Mouse (Mus musculus): ENCODE results near the gene Urad.
A peak's percentile ranks its signal among the peaks of the same experiment; 100 is the strongest.

Urad gene

DNA sequence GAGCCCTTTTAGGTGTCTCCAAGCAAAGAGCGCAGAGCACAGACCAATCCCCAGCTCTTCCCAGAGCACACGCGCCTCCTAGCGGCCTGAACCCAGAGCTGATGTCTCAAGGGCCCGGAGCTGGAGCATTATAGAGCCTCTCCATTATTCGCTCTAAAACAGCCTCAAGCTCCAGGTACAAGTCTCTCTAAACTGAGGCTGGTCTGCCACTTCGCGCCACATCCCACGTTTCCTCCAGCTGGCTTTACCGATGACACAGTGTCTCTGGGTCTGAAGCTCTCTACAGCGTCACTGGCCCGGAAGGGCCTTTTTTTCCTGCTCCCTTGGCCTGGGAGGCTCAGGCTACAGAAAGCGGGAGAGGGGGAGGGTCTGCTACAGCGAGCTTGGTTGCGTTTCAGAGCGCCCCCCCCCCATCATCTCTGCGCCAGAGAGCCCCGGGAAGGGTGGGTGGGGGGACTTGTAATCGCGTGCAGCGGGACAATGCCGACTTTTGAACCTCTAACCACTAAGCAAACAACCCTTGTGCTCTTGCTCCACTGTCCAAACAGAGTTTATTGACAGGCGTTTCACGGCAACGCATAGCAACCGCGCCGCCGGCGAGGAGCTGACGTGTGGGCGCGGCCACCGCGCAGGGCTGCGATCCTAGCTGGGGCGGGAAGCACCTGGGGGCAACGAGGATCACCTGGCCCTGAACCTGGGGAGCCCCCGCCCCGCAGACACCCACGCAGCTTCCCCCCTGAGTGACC is 22.8 kb downstream of the Urad start:
- peak; percentile 66 to 70 for DNase-seq

DNA sequence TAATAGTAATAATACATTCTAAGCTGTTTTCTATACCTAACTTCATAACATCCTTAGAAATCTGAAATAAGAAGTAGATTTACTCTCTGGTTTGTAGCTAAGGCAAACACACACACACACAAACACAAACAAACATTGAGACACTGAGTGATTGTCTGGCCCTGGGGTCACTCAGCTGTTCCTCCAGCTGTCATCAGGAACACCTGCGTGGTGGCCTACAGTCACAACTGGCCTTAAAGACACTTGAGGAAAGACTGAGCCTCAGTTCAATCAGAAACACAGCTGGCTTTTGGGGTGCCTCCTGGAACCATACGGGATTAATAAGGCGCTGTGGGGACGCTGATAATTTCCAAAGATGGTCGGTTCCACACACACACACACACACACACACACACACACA is 25.0 kb downstream of the Urad start:
- DNase-seq, result no peak

DNA sequence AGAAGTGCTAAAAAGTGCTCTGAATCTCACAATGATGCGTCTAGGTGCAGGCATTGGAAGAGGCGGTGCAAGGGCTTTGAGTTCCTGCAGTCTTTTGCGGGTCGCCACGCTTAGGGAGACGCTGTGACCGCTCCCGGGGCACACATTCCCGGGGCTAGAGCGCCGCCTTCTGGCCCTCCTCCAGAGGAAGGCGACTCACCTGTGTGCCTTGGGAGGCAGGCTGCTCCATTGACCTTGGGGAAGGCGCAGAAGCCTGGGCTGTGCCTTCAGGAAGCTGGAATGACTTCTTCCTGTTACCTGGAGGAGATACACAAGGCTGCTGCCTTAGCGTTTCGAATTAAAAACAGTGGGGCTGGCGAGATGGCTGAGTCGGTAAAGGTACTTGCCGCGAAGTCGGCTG is 28.1 kb downstream of the Urad start:
- peak; percentile 59 to 64 for DNase-seq

DNA sequence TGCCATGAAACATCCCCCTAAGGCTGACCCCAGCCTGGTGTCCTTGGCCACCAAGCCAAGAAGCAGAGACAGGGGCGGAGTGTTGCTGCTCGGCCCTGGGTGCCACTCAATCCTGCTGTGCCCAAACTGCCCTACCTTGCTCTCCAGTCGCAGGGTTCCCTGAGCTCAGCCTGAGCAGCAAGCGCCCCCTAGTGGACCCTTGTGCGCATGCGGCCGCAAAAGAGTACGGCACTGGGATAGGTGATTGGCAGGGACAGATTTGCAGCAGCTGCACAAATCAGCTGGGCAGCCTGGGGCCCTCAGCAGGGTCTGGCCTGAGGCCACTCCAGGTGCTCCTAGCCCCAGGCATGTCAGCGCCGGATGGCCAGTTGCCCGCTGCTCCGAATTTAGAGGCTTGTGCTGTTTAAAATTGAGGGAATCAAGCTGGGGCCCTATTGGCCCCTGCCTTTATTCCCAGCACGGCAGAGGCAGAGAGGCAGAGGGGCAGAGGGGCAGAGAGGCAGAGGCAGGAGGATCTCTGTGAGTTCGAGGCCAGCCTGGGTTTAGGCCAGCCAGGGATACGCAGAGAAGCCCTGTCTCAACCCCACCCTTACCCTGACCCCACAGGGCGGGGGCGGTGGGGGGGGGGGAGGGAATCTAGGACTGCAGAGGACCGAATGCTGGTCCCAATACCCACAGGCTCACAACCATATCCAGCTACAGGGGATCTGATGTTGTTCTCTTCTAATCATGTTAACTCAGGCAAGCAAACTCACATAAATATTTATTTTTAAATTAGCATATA is 28.9 kb downstream of the Urad start:
- peak; percentile 81 to 84 for DNase-seq

DNA sequence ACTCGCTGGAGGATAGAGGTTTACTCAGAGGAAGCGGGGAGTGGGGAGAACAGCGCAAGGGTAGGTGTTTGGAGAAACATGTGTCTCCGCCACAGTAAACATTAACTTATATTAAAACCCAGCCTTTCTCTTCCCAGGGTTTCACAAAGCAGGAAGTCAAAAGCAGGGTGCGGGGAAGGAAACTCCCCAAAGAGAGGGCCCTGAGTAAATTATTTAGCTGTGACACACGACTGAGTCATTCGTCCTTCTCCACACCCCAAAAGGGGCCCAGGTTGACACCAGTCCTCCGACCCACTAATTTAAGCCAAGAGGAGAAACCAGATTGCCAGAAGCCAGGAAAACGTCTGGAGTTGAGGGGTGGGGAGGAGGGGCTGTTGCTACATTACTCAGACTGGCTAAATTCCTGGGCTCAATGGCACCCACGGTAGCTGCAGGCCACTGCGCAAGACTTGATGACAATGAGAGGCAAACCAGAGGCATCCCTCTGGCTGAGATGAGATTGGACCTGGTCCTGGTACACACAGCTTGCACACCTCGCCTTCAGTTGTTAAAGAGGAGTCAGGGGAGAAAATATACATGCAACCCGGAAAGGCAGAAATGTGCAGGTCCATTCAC is 29.6 kb downstream of the Urad start:
- DNase-seq, result no peak

DNA sequence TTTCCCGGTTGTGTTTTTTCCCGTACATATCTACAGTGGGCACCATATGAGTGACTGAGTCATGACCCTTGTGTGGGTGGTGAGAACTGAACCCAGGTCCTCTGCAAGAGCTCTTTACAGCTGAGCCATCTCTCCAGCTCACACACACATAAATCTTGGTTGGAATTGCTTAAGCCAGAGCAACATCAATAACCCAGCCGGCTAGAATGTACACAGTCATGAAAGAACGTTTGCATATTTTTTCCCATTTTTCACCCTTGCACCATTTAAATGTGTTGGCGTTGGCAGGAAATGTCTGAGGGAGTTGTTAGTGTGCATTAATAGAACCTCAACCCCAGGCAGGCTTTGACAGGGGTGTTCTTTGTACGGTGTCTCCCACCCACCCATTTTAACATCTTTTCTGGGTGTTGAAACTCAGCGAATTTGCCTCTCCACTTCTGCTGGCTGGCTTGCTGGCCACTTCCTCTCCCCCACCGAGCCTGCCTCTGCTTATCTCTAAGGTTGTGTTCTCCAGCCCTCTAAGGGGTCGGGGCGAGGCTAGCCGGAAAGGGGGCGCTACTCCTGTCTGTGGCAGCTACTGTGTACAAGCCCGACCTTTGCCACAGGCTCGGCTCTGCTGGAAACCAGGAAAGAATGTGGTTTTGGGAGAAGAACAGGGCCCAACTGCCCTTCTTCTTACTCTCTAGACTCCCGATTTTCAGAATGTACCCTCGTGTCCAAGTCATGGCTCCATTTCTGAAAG is 30.3 kb downstream of the Urad start:
- DNase-seq, result no peak

DNA sequence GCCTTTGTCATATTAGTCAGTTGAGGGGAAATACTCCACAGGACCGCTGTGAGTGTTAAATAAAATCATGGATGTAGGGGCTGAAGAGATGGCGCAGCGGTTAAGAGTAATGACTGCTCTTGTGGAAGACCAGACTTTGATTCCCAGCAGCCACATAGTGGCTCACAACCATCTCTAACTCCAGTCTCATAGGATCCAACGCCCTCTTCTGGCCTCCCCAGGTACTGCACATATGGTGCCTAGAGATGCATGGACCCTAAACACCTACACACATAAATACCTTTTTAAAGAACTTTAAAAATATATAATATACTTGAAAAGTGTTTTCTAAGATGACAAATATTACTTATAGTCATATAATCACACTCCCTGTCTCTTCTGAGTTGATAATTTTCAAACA is 37.9 kb downstream of the Urad start:
- no peak for DNase-seq

DNA sequence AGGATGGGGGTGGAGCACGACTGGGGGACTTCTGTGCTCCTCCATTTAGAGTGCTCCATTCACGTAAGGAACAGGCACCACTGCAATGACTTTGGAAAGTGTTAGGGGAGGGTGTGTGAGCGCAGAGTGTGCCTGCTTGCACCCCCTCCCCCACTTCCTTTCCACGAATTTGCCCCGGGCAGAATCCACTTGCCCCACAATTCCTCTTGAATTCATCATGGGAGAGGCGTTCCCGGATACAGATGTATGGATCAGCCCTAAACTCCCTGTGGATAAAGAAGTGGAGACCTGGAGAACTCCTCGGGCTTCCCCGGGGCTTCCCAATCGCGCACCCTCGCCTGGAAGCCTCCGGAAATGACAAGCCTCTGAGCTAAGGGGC is 44.7 kb downstream of the Urad start:
- no peak for DNase-seq

DNA sequence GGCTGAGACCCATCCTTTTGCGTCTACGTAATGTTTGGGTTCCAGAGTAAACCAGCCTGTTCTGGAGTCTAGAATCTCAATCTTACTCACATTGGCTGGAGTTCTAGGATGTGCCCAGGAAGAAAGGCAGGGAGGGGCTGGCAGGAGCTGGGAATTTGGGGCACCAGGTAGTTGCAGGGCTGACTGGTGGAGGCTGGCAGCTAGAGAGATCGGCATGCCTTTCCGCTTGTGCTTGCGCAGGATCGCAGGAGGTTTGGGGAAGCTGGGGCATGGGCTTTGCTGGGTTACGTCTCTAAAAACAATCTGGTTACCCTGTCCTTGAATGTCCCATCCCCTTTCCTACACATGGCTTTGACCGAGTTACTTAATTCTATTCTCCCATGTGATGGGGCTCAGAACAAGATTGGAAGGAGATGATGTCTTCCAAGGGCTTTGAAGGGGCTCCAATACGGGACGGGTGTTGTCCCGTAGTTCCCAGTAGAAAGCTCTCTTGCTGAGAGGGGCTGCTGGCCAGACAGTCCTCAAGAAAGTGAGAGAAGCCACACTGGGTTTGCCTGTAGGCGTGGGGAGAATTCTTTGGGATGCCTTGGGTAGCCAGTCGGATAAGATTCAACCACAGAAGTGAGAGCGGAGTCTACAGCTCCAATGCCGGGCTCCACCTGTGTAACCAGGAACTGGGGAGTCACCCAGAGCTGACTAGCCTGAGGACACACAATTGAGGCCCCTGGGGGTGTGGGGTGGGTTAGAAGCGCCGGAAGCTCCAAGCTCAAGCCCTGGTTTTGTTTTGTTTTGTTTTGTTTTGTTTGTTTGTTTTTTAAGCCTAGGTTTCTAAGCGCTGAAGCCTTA is 45.3 kb downstream of the Urad start:
- no peak for DNase-seq

DNA sequence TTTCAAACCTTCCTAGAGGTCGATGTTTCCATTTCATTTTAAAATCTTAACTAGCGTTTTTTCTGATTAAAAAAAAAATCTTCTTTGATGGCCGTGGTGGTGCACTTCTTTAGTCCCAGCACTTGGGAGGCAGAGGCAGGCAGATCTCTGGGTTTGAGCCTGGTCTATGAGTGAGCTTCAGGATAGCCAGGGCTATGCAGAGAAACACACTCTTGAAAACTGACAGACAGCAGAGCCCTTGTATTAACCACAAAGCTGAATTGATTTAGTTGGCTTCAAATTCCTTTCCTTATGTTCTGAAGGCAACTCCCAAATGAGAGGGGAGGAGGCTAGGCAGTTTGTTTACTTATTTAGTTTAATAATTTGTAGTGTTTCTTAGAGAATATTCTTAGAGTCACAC is 46.5 kb downstream of the Urad start:
- no peak for DNase-seq

DNA sequence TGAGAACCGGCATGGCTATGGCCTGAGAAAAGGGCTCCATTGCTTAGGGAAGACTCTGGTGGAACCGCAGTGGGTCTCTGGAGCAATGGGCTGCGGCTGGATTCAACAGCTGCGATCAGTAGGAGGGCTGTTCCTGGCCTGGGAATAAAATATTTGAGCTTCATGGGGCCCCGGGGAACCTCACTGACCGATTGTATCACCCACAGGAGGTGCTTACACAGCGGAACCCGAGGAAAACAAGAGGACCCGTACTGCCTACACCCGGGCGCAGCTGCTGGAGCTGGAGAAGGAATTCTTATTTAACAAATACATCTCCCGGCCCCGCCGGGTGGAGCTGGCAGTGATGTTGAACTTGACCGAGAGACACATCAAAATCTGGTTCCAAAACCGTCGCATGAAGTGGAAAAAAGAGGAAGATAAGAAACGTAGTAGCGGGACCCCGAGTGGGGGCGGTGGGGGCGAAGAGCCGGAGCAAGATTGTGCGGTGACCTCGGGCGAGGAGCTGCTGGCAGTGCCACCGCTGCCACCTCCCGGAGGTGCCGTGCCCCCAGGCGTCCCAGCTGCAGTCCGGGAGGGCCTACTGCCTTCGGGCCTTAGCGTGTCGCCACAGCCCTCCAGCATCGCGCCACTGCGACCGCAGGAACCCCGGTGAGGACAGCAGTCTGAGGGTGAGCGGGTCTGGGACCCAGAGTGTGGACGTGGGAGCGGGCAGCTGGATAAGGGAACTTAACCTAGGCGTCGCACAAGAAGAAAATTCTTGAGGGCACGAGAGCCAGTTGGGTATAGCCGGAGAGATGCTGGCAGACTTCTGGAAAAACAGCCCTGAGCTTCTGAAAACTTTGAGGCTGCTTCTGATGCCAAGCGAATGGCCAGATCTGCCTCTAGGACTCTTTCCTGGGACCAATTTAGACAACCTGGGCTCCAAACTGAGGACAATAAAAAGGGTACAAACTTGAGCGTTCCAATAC is 47.8 kb downstream of the Urad start:
- DNase-seq, result peak; percentile 13 to 27

DNA sequence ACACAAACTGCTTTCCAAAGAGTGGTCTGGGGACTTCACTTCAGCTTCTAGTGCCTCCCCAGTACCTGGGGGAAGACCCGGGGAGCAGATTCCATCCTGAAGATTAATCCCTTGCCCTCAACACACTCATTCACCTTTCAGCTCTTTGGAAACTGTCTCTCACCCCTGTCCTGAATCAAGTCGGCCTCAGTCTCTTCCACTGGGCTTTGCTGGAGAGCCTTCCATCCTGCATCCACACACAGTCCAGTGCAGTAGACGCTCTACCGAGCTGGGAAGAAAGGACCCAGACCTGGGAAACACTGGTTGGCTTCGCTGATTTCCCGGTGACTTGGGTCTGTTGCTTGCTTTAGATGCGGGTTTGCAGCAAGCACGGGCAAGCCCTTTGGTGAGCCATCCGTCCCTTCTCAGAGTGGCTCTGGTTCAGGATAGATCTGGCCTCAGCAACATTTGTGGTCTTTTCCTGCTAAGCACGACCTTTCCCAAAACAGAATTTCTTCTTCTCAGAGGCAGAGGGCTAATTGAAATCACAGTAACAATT is 49.4 kb downstream of the Urad start:
- peak in 1 of 2 experiments; percentile 24 for DNase-seq

DNA sequence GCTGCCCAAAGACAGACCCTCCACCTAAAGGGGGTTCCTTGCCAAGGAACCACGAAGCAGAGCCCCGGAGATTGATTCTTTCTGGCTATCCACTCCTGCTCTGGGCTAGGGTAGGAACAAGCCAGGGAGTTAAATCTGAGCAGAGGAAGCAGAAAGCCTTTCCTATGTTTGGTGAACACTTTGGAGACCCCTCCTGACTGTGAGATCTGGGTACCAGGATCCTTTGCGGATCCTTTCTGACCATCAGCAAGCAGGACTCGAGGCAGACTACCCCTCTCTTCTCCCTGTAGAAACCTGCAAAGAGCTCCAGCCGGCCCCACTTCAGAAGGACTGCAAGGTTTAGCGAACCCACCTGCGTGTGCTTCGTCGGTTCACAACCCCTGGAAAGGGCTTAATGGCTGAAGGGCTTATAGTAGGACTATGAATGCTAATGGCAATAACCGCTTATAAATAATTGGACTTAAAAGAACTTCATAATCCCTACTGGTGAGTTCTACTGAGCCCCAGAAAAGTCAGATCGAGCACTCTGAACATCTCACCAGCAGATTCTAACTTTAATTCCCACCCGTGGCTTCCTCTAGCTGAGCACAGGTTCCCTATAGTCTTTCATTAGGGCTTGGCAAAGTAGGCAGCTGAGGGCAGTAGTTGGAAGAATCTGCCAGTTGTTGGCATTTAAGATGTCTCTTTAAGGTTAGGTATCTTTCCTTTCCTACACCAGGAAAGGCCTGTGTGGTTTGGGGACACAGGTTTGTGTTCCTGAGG is 50.0 kb downstream of the Urad start:
- no peak for DNase-seq

DNA sequence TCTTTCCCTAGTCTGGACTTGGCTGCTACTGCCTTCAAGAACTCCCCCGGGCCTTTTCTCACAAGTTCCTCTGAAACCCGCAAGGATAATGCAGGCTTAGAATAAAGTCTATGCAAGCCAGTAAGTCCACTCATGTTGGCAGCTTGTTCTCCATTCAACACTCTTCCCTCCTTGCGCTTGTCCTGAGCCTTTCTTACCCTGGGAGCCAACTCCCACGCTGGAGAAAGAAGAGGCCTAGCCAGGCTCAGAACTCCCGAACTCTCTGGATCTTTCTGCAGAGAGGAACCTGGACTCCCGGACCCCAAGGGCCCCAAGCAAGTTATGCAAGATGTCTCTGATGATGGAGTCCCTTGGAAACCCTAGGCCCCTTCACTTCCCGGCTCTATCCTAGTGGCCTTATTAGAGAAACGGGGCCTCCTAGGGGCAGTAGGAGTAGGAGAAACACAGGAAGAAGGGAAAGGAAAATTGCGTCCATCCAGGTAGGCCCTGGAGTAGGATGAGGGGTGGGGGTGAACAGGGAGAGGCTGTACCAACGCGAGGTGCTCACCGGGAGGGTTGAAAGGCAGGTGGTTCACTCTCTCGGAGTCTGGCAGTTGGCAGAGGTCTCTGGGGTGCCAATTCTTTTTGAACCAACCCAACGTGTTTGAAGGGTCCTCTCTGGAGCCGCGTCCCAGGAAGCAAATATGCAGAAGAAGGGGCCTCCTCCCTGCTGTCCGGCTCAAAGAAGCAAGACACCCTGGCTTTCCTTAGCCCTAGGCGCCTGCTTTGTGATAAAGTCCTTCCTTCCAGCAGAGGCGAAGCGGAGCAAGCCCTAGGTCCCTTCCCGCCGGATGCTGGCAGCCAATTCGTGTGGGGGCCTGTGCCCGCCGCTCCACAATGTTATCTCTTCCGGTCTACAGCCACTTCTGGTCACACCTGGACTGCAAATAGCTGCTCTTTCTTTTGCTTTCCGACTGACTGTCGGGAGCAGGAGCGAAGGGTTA is 51.3 kb downstream of the Urad start:
- no peak for DNase-seq

DNA sequence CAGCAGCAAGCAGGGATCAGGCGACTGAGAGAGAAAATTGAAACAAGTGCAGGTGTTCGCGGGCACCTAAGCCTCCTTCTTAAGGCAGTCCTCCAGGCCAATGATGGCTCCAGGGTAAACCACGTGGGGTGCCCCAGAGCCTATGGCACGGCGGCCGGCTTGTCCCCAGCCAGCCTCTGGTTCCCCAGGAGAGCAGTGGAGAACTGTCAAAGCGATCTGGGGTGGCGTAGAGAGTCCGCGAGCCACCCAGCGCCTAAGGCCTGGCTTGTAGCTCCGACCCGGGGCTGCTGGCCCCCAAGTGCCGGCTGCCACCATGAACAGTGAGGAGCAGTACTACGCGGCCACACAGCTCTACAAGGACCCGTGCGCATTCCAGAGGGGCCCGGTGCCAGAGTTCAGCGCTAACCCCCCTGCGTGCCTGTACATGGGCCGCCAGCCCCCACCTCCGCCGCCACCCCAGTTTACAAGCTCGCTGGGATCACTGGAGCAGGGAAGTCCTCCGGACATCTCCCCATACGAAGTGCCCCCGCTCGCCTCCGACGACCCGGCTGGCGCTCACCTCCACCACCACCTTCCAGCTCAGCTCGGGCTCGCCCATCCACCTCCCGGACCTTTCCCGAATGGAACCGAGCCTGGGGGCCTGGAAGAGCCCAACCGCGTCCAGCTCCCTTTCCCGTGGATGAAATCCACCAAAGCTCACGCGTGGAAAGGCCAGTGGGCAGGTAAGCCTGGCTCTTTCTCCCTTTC is 52.1 kb downstream of the Urad start, which contains the start of gene Pdx1:
Pdx1 (plus strand) TSS at position 34 of the 747 bp plus-strand sequence.
- DNase-seq, result peak; percentile 19 to 20

DNA sequence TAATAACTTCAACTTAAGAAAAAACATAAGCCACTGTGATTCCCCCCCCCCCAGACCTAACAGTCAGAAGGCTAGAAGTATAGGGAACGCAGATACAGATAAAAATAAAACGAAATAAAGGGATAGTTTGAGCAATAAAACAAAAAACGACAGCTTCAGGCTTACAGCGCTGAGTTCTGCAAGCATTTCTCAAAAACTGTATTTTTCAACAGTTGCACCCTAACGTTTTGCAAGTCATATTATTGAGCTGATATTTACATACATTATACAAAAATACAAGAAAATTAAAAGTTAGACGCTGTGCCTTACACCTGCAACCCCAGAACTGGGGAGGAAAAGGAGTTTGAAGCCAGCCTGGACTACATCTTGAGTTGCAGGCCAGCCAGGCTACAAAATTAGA is 52.9 kb downstream of the Urad start:
- no peak for DNase-seq

DNA sequence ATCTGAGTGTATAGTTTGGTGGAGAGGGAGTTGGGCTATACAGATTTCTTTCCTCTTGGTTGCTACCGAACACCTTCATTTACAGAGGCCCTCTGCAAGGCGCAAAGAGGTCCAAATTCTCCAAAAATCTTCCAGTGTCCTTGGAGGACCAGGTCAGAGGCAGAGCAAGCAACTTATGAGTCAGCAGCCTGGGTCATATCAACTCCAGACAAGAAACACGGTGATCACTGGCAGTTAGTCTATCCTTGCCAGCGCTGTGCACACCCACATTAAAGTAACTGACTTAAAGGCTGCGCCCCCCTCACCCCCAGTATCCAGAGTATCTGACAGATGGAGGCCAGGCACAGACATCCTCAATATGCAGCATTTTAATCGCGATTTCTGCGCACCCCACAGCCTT is 53.5 kb downstream of the Urad start:
- no peak for DNase-seq

DNA sequence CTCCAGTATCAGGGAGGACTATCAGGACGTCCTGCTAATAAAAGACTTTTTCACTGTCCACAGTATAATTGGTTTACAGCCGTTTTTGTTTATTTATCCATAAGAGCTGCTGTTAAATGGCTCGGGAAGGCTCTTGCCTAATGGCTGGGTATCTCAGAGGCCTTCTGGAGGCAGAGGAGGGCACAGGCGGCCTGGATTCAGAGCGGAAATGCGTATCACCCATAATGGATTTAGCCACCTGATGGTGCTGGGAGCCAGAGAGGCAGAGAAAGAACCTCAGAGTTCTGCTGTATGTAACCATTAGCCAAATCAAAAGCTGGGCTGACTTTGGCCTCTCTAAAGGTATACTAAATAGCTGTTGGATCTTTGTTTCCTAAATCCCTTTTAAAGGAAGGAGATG is 54.8 kb downstream of the Urad start:
- DNase-seq, result no peak
